Mouse (Mus musculus): ENCODE measurements around the gene Gm49383.

The Gm49383 gene

DNA sequence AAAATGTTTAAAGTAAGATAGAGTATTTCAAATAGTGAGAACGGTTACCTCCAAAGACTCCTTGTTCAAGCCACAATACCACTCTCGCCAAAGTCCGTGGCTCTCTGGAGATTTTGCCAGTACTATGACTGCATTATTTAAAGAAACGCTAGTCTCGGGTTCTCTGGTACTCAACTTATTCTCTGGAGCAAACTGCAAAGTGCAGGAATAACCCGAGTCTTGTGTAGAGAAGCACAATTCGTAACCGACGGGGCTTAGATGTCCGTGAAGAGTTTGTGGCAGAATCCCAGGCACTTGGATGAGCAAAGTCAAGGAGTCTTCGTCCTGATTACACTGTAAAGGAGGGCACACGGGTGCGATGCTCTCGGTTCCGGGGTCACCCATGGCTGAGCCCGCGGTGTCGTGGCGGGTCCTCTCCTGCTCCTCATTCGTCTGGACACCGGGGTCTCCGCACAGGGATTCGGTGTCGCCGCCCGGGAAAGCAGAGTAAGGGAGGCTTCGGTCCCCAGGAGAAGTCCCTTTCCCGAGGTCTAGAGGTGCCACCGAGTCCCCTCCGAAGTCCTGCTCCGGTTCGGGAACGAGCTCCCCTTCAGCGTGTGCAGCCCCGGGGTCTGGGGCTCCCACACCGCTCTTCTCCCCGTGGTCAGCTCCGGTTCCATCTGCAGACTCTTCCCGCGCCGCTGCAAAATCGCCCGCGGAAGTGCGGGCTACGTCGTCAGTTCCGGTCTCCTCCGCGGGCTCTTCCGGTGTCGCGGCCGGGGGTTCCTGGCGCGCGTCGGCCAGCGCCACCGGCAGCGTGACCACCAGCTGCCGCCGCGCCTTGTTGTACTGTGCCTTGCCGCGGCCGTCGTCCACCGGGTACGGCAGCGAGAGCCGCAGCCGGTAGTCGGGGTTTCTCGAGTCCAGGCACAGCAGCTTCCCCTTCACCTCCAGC lies at the start of gene Gm49383:
Gene Gm49383 (minus strand): TSS at position 661 of the 934 bp plus-strand sequence.
- peak; percentile 36 to 42 for DNase-seq (ENCODE audit: low read depth in 2 of 2, low spot score in 2 of 2)

DNA sequence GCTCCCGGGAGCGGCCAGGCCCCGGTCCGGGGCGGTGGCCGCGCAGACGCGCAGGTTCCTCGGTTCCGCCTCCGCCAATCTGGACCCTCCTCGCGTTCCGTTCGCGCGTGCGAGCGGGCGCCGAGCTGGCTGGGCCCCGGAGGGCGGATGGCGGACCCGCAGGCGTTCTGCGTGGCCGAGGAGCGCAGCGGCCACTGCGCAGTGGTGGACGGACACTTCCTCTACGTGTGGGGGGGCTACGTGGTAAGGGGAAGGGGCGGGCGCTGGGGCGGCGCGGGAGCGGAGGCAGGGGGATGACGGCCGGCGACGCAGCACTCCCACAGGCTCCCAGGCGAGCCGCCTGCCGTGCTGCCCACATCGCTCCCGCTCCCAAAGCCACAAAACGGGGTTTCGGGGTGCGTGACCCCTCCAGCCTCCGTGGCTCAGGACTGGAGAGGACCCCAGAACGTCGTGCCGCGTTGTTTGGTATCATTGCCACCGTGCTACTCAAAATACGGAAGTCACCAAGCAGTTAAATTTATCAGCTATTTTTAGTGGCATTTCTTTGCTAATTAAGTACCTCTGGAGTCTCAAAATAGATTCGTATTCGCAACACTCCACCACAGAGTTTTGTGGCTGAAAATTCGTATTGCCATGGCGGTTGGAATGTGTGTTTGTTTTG lies 45.0 kb upstream of the Gm49383 start:
- DNase-seq (ENCODE audit: low read depth in 2 of 2, low spot score in 2 of 2): peak; percentile 24 to 29

DNA sequence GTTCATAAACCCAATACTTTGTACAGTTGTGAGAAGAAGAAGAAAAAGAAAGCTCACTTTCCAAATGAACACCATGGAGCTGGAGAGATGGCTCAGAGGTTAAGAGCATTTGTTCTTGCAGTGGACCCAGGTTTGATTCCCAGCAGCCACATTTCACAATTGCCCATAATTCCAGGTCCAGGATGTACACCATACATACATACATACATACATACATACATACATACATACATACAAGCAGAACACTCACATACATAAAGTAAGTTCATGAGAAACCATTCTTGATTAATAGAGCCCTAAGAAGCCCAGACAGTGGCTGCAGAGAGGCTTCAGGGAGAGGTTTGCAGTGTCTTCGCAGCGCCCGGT lies 44.5 kb upstream of the Gm49383 start:
- no peak for DNase-seq (ENCODE audit: low read depth in 2 of 2, low spot score in 2 of 2)

DNA sequence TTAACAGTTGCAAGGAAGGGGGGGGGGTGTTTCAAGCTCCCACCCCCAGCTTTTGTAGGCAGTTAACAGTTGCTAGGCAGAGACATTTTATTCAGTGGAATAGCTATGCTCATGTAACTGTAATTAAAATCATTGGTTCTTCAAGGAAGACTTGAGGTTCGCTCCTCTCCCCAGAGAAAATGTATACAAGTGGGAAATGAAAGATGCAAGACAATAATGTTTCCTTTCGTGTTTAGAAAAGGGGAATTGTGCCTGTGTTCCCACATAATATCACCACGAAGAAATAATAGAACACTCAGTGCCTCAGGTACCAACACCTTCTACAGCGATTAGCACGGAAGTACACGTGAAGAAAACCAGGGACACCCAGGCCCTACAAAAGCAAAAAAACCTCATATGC lies 44.0 kb upstream of the Gm49383 start, which contains the start of gene Klhdc1:
Gene Klhdc1 (plus strand): TSS at position 301 of the 400 bp plus-strand sequence.
- no peak for DNase-seq (ENCODE audit: low read depth in 2 of 2, low spot score in 2 of 2)

DNA sequence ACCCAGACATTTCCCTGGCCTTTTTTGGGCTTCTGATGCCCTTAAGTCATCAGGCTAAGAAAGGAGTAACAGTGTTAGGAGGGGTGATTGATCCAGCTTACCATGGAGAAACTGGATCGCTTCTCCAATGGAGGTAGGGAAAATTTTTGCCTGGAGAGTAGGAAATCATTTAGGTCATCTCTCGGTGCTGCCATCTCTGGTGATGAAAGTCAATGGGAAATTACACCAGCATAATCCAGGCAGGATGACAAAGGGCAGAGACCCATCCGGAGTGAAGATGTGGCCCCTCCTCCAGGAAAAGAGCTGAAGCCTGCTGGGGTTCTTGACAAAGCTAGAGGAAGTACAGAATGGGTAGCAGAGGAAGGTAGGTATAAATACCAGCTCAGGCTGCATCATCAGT lies 41.4 kb upstream of the Gm49383 start:
- DNase-seq (ENCODE audit: low read depth in 2 of 2, low spot score in 2 of 2): no peak

DNA sequence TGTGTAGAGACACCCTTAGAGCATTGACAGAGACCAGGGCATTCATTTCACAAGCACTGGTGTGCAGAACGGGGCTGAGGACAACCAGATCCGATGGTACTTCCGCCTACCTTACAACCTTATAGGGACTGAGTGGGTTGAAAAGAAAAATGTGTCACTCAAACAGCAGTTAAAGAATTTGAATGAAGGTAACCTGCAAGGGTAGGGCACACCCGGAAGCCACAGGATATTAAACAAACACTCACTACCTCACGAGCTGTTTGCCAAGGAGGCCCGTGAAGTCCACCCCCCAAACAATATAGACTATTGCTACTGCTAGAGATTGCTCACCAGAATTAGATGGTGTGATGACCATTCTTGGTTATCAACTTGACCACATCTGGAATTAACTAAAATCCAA lies 38.9 kb upstream of the Gm49383 start:
- no peak for DNase-seq (ENCODE audit: low read depth in 2 of 2, low spot score in 2 of 2)

DNA sequence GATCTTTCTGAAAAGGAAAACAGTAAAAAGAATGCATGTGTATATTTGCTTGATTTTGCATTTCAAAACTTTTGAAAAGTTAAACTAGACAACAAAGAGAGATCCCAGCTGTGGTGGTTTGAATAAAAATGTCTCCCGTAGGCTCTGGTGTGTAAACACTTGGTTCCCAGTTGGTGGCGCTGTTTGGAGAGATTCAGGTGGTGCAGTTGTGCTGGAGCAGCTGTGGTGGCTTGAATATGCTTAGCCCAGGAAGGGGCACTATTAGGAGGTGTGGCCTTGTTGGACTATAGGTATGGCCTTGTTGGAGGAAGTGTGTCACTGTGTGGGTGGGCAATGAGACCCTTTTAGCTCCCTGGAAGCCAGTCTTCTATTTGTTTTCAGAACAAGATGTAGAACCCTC lies 32.3 kb upstream of the Gm49383 start:
- DNase-seq (ENCODE audit: low read depth in 2 of 2, low spot score in 2 of 2): peak; percentile 54 to 74

DNA sequence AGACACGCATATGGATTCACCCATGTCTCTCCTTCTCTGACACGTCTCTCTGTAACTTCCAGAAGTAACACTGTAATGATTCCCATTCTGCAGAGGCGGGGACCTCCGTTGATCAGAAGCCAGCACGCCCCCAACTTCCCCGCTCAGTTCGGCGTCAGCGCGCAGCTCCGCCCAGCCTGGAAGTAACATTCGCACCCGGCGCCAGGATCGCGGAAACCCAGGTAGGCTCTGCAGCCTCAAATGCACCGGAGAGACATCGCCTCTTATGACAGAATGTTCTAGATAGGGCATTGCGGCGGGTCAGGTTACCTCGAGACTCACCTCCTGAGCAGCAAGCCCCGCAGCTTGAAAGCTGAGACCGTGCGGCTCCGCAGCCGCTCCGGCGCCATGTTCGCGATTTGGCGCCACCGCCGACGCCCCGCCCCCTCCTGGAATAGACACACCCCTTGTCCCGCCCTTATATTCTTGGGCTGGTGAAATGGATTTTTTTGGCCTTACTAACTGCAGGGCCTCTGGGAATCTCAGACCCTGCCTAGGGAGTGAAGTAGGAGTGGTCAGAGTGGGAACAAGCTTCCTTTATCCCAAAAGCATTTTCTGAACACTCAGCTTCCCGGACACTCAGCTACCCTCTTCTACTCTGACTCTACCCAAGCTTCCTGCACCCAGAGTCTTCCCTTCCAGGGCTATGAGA lies 31.0 kb upstream of the Gm49383 start, which contains the start of gene Pole2:
Gene Pole2 (minus strand): TSS at position 420 of the 691 bp plus-strand sequence.
- DNase-seq (ENCODE audit: low read depth in 2 of 2, low spot score in 2 of 2): peak; percentile 71 to 88

DNA sequence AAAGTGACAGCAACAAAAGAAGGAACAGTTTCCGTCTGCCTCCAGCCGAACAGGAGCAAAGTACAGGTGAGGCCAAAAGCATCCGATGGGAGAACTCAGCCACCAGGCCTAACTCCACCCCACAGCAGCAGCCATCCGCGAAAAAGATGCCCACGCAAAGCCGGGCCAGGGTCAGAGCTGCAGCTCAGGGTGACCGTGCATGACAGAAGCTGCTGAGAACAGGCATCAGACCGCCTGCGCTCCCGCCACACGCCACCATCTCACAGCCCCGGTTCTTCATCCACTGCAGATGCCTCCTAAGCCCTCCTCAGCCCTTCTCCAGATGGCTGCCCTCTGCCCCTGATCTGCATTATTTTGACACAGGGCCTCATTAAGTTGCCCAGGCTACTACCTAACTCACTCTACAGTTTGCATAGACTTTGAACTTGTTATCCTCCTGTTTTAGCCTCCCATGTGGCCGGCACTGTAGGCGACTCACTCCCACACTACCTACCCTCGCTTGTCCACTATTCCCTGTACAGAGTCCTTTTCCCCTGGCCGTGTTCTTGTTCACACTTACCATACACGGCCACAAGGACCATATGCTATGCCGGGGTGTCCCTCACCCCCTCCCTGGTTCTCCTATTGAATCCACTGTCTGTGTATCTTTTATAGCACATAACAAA lies 23.8 kb upstream of the Gm49383 start:
- DNase-seq (ENCODE audit: low read depth in 2 of 2, low spot score in 2 of 2): no peak

DNA sequence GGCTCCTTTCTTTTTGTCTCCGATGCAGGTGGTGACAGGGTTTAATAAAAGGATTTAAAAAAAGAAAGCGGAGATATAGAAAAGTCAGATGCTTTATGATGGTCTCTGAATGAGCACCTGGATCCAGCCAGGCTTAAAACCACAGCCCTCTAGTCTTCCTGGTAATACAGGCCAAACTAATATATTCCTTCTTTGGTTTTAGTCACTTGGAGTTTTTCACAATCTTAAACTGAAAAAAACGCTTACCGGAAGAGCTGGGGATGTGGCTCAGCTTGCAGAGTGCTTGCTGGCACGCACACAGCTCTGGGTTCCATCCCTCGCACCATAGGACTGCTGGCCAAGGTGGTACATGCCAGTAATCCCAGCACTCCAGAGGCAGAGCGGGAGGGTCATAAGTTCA lies 19.7 kb upstream of the Gm49383 start:
- DNase-seq (ENCODE audit: low read depth in 2 of 2, low spot score in 2 of 2): no peak

DNA sequence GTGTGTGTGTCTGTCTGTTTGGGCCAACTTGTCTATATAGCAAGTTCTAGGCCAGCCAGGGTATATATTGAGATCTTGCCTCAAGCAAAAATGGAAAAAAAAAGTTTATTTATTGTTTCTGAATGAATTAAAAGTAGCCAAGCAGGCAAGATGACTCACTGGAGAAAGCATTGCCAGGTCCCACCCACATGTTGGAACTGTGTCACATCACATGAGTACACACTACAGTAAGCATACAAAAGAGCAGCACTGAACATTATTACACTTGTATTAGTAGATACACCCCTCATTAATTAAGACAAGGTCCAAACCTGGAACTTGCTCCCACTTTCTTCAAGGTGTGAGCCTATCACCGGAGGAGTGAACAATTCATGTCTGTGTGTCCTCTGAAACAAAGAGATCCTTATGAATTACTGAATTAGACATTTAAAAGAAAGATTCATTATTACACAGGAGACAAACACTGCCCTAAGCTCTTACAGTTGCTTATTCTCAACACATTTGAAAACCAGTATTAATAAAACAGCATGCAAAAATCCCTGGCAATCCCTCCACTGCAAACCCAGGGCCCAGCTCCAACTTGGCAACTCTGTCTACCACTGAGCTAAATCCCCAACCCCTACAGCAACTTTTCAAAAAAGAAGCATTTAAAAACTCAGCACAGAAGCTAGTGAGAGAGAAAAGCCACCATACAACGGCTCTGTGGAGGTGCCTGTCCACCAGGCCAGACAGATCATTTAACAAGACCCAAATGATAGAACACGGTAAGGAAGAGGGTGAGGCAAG lies 18.3 kb upstream of the Gm49383 start:
- no peak for DNase-seq (ENCODE audit: low read depth in 2 of 2, low spot score in 2 of 2)

DNA sequence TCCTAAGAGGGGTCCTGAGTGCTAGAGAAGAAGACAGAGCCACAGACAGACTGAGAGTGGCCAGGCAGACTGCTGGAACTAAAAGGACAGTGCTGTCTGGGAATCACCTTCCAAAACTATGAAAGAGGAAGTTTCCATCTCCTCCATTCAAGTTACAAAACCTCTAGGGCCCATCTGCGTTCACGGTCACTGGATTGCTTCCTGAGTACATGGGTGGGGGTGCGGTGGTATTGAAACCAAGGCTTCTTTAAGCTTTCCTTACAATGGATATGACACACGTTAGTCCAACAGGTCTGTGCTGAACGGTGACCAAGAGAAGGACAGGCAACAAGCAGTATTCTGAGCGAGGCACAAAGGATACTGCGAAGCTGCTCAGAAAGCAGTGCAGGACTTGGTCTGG lies 17.5 kb upstream of the Gm49383 start:
- DNase-seq (ENCODE audit: low read depth in 2 of 2, low spot score in 2 of 2): no peak

DNA sequence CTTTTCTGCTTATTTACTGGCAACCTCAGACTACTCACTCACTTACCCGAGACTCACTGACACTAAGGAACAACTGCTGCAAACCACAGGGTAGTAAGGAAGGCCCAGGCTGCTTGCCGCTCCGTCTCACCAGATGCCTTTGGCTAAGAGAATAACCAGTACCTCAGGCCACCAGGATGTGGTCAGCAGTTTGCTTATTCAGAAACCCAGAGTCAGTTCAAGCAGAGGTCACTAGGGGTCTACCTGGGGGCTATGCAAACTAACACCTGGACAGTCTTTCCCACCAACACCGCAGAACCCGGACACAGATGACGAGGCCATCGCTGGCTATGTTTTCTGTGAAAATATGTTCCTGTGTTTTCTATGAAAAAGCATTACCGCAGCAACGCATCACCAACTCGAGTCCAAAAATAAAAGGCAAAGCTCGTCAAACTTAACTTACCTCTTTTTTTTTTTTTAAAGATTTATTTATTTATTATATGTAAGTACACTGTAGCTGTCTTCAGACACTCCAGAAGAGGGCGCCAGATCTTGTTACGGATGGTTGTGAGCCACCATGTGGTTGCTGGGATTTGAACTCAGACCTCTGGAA lies 16.4 kb upstream of the Gm49383 start:
- no peak for DNase-seq (ENCODE audit: low read depth in 2 of 2, low spot score in 2 of 2)

DNA sequence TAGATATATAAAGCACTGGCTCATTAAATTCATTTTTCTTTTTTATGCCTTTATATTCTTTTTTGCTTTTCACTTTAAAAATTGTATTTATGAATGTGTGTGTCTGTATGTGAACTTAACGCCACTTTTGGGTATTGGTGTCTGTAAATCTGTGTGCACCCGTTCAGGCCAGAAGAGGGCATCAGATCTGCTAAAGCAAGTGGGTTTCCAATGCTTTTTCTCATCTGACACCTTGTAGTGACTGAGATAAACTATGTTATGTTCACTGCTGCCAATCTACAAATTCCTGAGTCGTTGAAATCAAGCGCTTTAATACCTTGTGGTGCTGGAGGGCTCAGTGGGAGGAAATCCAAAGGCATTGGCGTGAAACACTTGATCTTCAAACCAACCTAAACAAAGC lies 14.2 kb upstream of the Gm49383 start:
- DNase-seq (ENCODE audit: low read depth in 2 of 2, low spot score in 2 of 2): no peak

DNA sequence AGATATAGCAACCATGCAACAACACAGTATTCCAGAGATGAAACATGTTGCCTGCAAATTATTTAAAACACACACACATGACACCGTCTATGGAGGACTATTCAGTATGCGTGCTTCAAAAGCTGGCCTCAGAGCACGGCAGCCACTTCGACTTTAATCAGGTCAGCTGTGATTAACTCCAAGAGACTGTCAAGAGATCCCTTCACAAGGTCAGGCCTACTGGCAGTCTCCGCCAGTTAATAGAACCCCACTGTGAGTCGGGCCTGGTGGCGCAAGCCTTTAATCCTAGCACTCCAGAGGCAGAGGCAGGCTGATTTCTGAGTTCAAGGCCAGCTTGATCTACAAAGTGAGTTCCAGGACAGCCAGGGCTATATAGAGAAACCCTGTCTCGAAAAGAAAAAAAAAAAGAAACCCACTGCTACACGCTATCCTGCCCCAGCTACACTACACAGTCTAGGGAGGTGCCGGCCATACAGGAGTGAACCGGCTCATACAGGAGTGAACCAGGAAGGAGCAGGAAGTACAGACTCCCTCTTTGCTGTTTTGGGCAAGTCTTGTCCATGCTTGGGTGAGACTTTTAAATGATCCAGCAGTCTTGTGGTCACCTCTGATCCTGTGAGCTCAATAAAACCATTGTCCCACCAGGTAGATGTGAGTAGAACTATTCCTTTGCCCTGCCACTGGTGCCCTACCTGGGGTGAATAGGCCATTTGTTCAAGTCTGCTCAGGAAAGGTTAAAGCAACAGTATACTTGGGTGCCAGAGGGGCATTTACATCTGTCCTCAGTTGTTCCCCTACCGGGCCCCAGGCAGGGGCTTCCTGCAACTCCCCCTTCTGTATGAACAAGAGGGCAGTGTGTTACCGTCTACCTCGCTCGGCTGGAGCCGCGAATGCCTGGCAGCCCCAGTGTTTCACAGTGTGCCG lies 13.4 kb upstream of the Gm49383 start:
- DNase-seq (ENCODE audit: low read depth in 2 of 2, low spot score in 2 of 2): no peak

DNA sequence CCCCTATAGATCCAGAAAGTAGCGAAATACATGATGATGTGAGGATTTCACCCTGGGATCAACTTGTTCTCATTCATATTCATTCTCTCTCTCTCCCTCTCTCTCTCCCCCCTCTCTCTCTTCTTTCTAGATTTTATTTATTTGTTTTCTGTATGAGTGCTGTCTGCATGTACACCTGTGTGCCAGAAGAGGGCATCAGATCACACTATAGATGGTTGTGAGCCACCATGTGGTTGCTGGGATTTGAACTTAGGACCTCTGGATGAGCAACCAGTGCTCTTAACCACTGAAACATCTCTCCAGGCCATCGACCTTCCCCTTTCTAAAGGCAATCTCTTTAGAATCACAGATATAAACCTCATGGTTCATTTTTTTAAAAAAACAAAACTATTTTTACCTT lies 11.6 kb upstream of the Gm49383 start:
- DNase-seq (ENCODE audit: low read depth in 2 of 2, low spot score in 2 of 2): no peak

DNA sequence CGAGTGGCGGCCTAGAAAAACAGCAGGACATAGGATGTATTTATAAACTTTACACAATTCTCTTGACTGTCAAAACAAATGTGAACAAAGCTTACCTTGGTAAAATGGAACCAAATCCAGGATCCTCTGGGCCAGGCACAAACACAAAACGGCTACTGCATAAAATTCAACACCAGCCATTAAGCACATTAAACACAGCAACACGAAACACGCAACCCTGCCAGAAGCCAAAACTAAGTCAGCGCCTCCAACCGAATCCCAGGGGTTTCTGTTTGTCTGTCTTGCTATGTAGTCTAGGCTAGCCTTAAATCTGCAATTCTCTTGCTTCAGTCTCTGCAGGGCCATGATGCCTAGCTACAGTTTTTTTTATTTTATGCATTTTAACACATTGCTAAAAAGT lies 11.0 kb upstream of the Gm49383 start:
- DNase-seq (ENCODE audit: low read depth in 2 of 2, low spot score in 2 of 2): no peak

DNA sequence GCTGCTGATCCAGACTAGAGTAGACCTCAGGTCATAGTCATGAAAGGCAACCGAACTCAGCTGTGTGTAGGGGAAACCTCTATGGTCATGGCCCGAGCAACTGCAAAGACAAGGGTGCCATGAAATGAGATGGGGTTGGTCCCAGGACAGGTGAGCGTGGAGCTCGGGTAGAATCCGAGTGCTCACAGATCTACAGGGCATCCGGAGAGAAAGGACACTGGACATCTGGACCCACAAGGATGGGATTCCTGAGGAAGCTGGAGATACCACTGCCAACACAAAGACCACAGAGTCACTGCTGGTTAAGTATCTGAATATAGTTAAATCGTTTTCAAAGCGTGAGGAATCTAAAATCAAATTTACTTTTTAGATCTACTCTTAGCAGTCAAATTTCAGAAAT lies 10.5 kb upstream of the Gm49383 start:
- DNase-seq (ENCODE audit: low read depth in 2 of 2, low spot score in 2 of 2): no peak

All from CD8-positive naive resting alpha-beta T cell, adult 2 months (primary cell).